Mouse (Mus musculus): Measurements from ENCODE around the gene C530025M09Rik.

DNA sequence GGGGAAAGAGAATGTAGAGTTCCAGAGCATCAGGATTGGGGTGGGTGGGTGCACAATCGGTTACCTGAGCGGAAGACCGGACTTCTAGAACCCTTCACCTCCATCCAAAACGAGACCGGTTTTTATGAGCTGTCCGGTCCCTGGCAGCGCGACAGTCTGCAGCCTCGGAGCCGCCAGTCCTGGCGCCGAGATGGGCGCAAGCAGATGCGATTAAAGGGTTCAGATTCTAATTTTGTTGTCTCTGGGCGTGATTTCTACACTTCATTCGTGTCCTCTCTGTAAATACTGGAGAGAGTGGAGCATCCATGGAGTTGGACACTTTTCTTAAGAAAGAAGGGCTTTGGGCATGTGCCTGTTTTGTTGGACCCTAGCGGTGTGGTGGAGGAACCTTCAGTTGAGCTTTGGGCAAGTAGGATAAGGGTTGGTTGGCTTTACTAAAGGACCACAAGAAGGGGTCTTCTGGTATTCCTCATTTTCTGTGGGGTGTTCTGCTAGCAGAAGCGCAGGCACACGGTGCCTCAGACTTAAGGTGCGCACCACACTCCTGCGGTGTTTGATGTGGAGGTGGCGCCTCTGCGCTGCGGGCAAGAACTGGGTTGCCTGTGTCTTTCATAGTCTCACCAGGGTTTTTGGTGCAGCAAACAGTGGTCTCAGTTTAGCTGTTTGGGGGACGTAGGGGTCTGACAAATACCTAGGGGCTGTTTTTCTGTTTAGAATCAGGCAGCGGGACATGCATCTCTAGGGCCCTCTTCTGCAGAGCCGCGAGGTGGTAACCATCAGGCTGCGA is 639 bp upstream of the C530025M09Rik start:
- TF ChIP-seq E2F4 (IDR thresholded peaks at IDR 0.05; ENCODE audit: insufficient replicate concordance, low read depth, low read length) (no peak), MAFK (IDR thresholded peaks at IDR 0.05; ENCODE audit: insufficient replicate concordance, low read length) (no peak), RAD21 (IDR thresholded peaks at IDR 0.05; ENCODE audit: low read depth, low read length) (no peak), ZMIZ1 (IDR thresholded peaks at IDR 0.05; ENCODE audit: low read depth, low read length) (no peak), MAX (IDR thresholded peaks at IDR 0.05; ENCODE audit: low read length) (no peak), ETS1 (conservative IDR thresholded peaks at IDR 0.05; ENCODE audit: low read depth, low read length) (no peak), TBP (conservative IDR thresholded peaks at IDR 0.05; ENCODE audit: low read depth, low read length) (no peak), POLR2A (IDR thresholded peaks at IDR 0.05; ENCODE audit: low read depth, low read length) (no peak)

Measured in CH12.LX (cell line).